ENCODE assay signal across 18 mouse cellular contexts in genomic region chr16:7529811-7530210, GRCm38 (mm10).
"Had no signal": no experiment of that assay in that cellular context is flagged by ENCODE, and none has a peak within 500 bp of the region (broad histone marks: within the 10 kb centered on the region; RNA-seq: fewer than 3 reads in every experiment).

No protein-coding gene starts in this region.

- H3K9me3 ChIP-seq: liver, embryonic 12.5 days; lung, embryonic 15.5 days; megakaryocyte, embryonic 14.5 days had no signal

- H3K36me3 ChIP-seq: liver, embryonic 12.5 days; lung, embryonic 15.5 days had no signal

- DNase-seq: lung, adult 18-20 months; lung, postnatal 14 days; lung, postnatal 36 days; midbrain, embryonic 14.5 days; right cerebral cortex, adult 18-20 months; right cerebral cortex, postnatal 25 days; right cerebral cortex, postnatal 4 days; spleen, adult 18-20 months; thymus, adult 18-20 months; thymus, postnatal 14 days; thymus, postnatal 36 days had no signal

- H3K4me1 ChIP-seq: liver, embryonic 12.5 days; lung, embryonic 15.5 days; megakaryocyte, embryonic 14.5 days had no signal

- H3K27me3 ChIP-seq: liver, embryonic 12.5 days; lung, embryonic 15.5 days; megakaryocyte, embryonic 14.5 days had no signal

- H3K4me2 ChIP-seq: liver, embryonic 12.5 days; lung, embryonic 15.5 days; midbrain, embryonic 11.5 days had no signal

- H3K4me3 ChIP-seq: liver, embryonic 12.5 days; lung, embryonic 15.5 days; megakaryocyte, embryonic 14.5 days had no signal

- ATAC-seq: liver, embryonic 12.5 days; lung, postnatal 0 days had no signal

- H3K9ac ChIP-seq: liver, embryonic 12.5 days; liver, embryonic 14.5 days; lung, embryonic 15.5 days had no signal

- H3K27ac ChIP-seq: liver, embryonic 12.5 days; liver, embryonic 14.5 days; lung, embryonic 15.5 days; macrophage had no signal
